Mouse (Mus musculus) hindbrain, postnatal 0 days (tissue): ENCODE results near the gene Ctse. TPM values are rescaled to one million over a fixed set of nuclear protein-coding genes. Genes with fewer than 3 reads are reported as not detected.

Experiments used
- ATAC-seq: fragments of 200-750 bp; cut with Nextera tagmentation; 2 replicates; pipeline ENCODE4 v1.8.0; 2017; ENCODE audit warnings: mild to moderate bottlenecking, moderate TSS enrichment, moderate library complexity
- DNase-seq: peaks from one replicate; pipeline ENCODE4 v3.0.0-alpha.2; 2015; ENCODE audit warnings: low spot score
- H3K27ac ChIP-seq: fragments of 300-500 bp; sonication (generic); 2 replicates; pipeline ENCODE4 v1.5.1; 2014; ENCODE audit warnings: mild to moderate bottlenecking
- H3K27me3 ChIP-seq: fragments of 300-500 bp; sonication (generic); 2 replicates; pipeline ENCODE4 v1.6.1; 2014; ENCODE audit warnings: low read length, mixed read lengths; ENCODE audit not compliant: insufficient read depth
- H3K36me3 ChIP-seq: fragments of 300-500 bp; sonication (generic); 2 replicates; pipeline ENCODE4 v1.6.1; 2014; ENCODE audit warnings: low read length, mixed read lengths; ENCODE audit not compliant: insufficient read depth
- H3K4me1 ChIP-seq: fragments of 300-500 bp; sonication (generic); 2 replicates; pipeline ENCODE4 v1.6.1; 2014; ENCODE audit warnings: antibody characterized with exemption, low read length, mixed read lengths; ENCODE audit not compliant: insufficient read depth
- H3K4me2 ChIP-seq: fragments of 300-500 bp; sonication (generic); 2 replicates; pipeline ENCODE4 v1.6.1; 2014; ENCODE audit warnings: low read depth, mild to moderate bottlenecking, low read length, moderate library complexity, mixed read lengths
- H3K4me3 ChIP-seq: fragments of 300-500 bp; sonication (generic); 2 replicates; pipeline ENCODE4 v1.5.1; 2014; ENCODE audit warnings: low read length
- H3K9ac ChIP-seq: fragments of 300-500 bp; sonication (generic); replicated peaks from 2 replicates; pipeline ENCODE4 v1.6.1; 2014; ENCODE audit warnings: mild to moderate bottlenecking, low read length, moderate library complexity, mixed read lengths
- H3K9me3 ChIP-seq: fragments of 300-500 bp; sonication (generic); 2 replicates; pipeline ENCODE4 v1.6.1; 2016; ENCODE audit warnings: low read length, mixed read lengths
- CTCF ChIP-seq: IDR thresholded peaks from 2 replicates; pipeline ENCODE4 v1.5.1; 2016; ENCODE audit warnings: antibody characterized with exemption, control low read depth, low read depth
- WGBS: fragments of 180-500 bp; shearing (Covaris S2); extraction: QIAGEN DNeasy Blood & Tissue Kit; methylation state at CpG from one replicate; pipeline ENCODE4 v1.1.7; 2014; 5-methylcytosine and 5-hydroxymethylcytosine counted together
- polyA plus RNA-seq: library from polyadenylated mRNA; unstranded; fragments of >200 nt; fragmentation: Nextera tagmentation; extraction: Ambion mirVana; gene quantifications from 2 replicates; pipeline ENCODE4 v1.2.1, GENCODE M21; 2015
- total RNA-seq: library from RNA; depleted of rRNA; stranded (reverse); fragments of >200 nt; gene quantifications from 2 replicates; pipeline ENCODE4 v1.2.3, GENCODE M21; 2014

Ctse gene
- total and polyA plus RNA-seq, 2 experiments from 2014 or later: not detected

GRCm38 (mm10) chr1:131661749-131662148 is 23.6 kb downstream of the Ctse start:
- H3K9ac ChIP-seq: no peak overlapping the region
- H3K4me2 ChIP-seq: no peak overlapping the region
- WGBS: 78% methylated on average over 3 of the region's 3 CpGs
- TF ChIP-seq CTCF: no peak
- DNase-seq (no peak), ATAC-seq (no peak)
- no peaks in the 10 kb centered on the region for H3K27me3 ChIP-seq
- no peak overlapping the region for H3K27ac ChIP-seq
- H3K9me3 ChIP-seq: no peaks in the 10 kb centered on the region
- no peak overlapping the region for H3K4me3 ChIP-seq
- no peaks in the 10 kb centered on the region for H3K4me1 ChIP-seq
- no peaks in the 10 kb centered on the region for H3K36me3 ChIP-seq

- TF ChIP-seq CTCF: no peak
- Histone ChIP-seq H3K4me3 (no peak overlapping the region), H3K4me2 (no peak overlapping the region), H3K27me3 (no peaks in the 10 kb centered on the region), H3K27ac (no peak overlapping the region), H3K9ac (no peak overlapping the region), H3K36me3 (no peaks in the 10 kb centered on the region), H3K4me1 (no peaks in the 10 kb centered on the region), H3K9me3 (no peaks in the 10 kb centered on the region)
- 85% methylated on average over 9 of the region's 9 CpGs for WGBS
- DNase-seq (no peak), ATAC-seq (no peak)
Observed at GRCm38 (mm10) chr1:131663286-131663995, 25.3 kb downstream of the Ctse start.

- no peak for TF ChIP-seq CTCF
- WGBS: 91% methylated on average over 5 of the region's 5 CpGs
- no peaks in the 10 kb centered on the region for H3K36me3 ChIP-seq
- H3K4me3 ChIP-seq: no peak overlapping the region
- no peak for DNase-seq
- no peak overlapping the region for H3K9ac ChIP-seq
- H3K27me3 ChIP-seq: no peaks in the 10 kb centered on the region
- no peak overlapping the region for H3K27ac ChIP-seq
- no peak overlapping the region for H3K4me2 ChIP-seq
- no peaks in the 10 kb centered on the region for H3K9me3 ChIP-seq
- no peak for ATAC-seq
- no peaks in the 10 kb centered on the region for H3K4me1 ChIP-seq
Observed at GRCm38 (mm10) chr1:131664136-131664535, 26.0 kb downstream of the Ctse start.

GRCm38 (mm10) chr1:131665886-131666285 is 27.8 kb downstream of the Ctse start:
- TF ChIP-seq CTCF: no peak
- H3K9me3 ChIP-seq: no peaks in the 10 kb centered on the region
- no peaks in the 10 kb centered on the region for H3K36me3 ChIP-seq
- H3K4me3 ChIP-seq: no peak overlapping the region
- H3K4me1 ChIP-seq: no peaks in the 10 kb centered on the region
- H3K27me3 ChIP-seq: no peaks in the 10 kb centered on the region
- DNase-seq (peak; percentile 19), ATAC-seq (no peak)
- 26% methylated on average over 1 of the region's 1 CpGs for WGBS
- H3K4me2 ChIP-seq: no peak overlapping the region
- H3K27ac ChIP-seq: no peak overlapping the region
- no peak overlapping the region for H3K9ac ChIP-seq

GRCm38 (mm10) chr1:131671113-131671512 is 33.0 kb downstream of the Ctse start:
- no peaks in the 10 kb centered on the region for H3K27me3 ChIP-seq
- no peaks in the 10 kb centered on the region for H3K36me3 ChIP-seq
- no peaks in the 10 kb centered on the region for H3K9me3 ChIP-seq
- no peak for DNase-seq
- 93% methylated on average over 8 of the region's 8 CpGs for WGBS
- no peaks in the 10 kb centered on the region for H3K4me1 ChIP-seq
- ATAC-seq: no peak
- H3K4me2 ChIP-seq: no peak overlapping the region
- no peak overlapping the region for H3K4me3 ChIP-seq
- no peak overlapping the region for H3K27ac ChIP-seq
- H3K9ac ChIP-seq: no peak overlapping the region
- no peak for TF ChIP-seq CTCF

- WGBS: 79% methylated on average over 7 of the region's 7 CpGs
Observed at GRCm38 (mm10) chr1:131672361-131672760, 34.3 kb downstream of the Ctse start.

GRCm38 (mm10) chr1:131679644-131680043 is 41.5 kb downstream of the Ctse start:
- Histone ChIP-seq H3K36me3 (no peaks in the 10 kb centered on the region), H3K9ac (no peak overlapping the region), H3K9me3 (no peaks in the 10 kb centered on the region), H3K27ac (no peak overlapping the region), H3K27me3 (no peaks in the 10 kb centered on the region), H3K4me1 (no peaks in the 10 kb centered on the region), H3K4me3 (no peak overlapping the region), H3K4me2 (no peak overlapping the region)
- DNase-seq (no peak), ATAC-seq (no peak)
- 80% methylated on average over 5 of the region's 5 CpGs for WGBS
- no peak for TF ChIP-seq CTCF

More at GRCm38 (mm10) chr1:131672361-131672760, 34.3 kb downstream of the Ctse start:
- ATAC-seq (no peak), DNase-seq (no peak)
- no peaks in the 10 kb centered on the region for H3K36me3 ChIP-seq
- no peaks in the 10 kb centered on the region for H3K27me3 ChIP-seq
- no peak overlapping the region for H3K9ac ChIP-seq
- H3K27ac ChIP-seq: no peak overlapping the region
- no peaks in the 10 kb centered on the region for H3K4me1 ChIP-seq
- TF ChIP-seq CTCF: no peak
- no peak overlapping the region for H3K4me2 ChIP-seq
- no peaks in the 10 kb centered on the region for H3K9me3 ChIP-seq
- no peak overlapping the region for H3K4me3 ChIP-seq
